Mouse (Mus musculus): ENCODE data around the gene Sult1a1. TPM values are rescaled to one million over a fixed set of nuclear protein-coding genes. Genes with fewer than 3 reads are reported as not detected.

Gene Sult1a1
- total RNA-seq (2021), result 1 to 10 TPM; 3.8 to 5.3 TPM
- long read RNA-seq, partial matches to known transcripts, result 0 of 4 reads
- long read RNA-seq, other reads (novel, unspliced or antisense), result 0 of 4 reads

GRCm38 (mm10) chr7:126676207-126676606 is at the start of gene Sult1a1:
Gene Sult1a1 (minus strand): TSS chr7:126676432.
- DNase-seq (ENCODE audit: low spot score in 2 of 2), result no peak

- DNase-seq (ENCODE audit: low spot score in 2 of 2), result no peak
Measured at GRCm38 (mm10) chr7:126725667-126726066, 49.4 kb upstream of the Sult1a1 start.

- no peak for DNase-seq (ENCODE audit: low spot score in 2 of 2)
Measured at GRCm38 (mm10) chr7:126725077-126725476, 48.8 kb upstream of the Sult1a1 start.

GRCm38 (mm10) chr7:126721635-126722034 is 45.4 kb upstream of the Sult1a1 start:
- no peak for DNase-seq (ENCODE audit: low spot score in 2 of 2)

- DNase-seq (ENCODE audit: low spot score in 2 of 2), result no peak
Measured at GRCm38 (mm10) chr7:126718787-126719337, 42.6 kb upstream of the Sult1a1 start.

- no peak for DNase-seq (ENCODE audit: low spot score in 2 of 2)
Measured at GRCm38 (mm10) chr7:126717566-126717965, 41.3 kb upstream of the Sult1a1 start.

GRCm38 (mm10) chr7:126715679-126716078 is 39.4 kb upstream of the Sult1a1 start:
- DNase-seq (ENCODE audit: low spot score in 2 of 2), result no peak

- DNase-seq (ENCODE audit: low spot score in 2 of 2), result no peak
Measured at GRCm38 (mm10) chr7:126711910-126712309, 35.7 kb upstream of the Sult1a1 start.

GRCm38 (mm10) chr7:126710266-126710665 is 34.0 kb upstream of the Sult1a1 start:
- no peak for DNase-seq (ENCODE audit: low spot score in 2 of 2)

- no peak for DNase-seq (ENCODE audit: low spot score in 2 of 2)
Measured at GRCm38 (mm10) chr7:126708175-126708952, 32.1 kb upstream of the Sult1a1 start.

GRCm38 (mm10) chr7:126707442-126708174 is 31.4 kb upstream of the Sult1a1 start, which contains the start of gene Coro1a:
Gene Coro1a (minus strand): TSS chr7:126707787.
- DNase-seq (ENCODE audit: low spot score in 2 of 2), result no peak

- DNase-seq (ENCODE audit: low spot score in 2 of 2), result peak; percentile 84 to 89
Measured at GRCm38 (mm10) chr7:126704121-126704980, 28.1 kb upstream of the Sult1a1 start.

- peak in 1 of 2 experiments; percentile 32 for DNase-seq (ENCODE audit: low spot score in 2 of 2)
Measured at GRCm38 (mm10) chr7:126703757-126704077, 27.5 kb upstream of the Sult1a1 start.

GRCm38 (mm10) chr7:126702861-126703756 is 26.9 kb upstream of the Sult1a1 start:
- peak in 1 of 2 experiments; percentile 24 for DNase-seq (ENCODE audit: low spot score in 2 of 2)

- DNase-seq (ENCODE audit: low spot score in 2 of 2), result peak in 1 of 2 experiments; percentile 9
Measured at GRCm38 (mm10) chr7:126702358-126702757, 26.1 kb upstream of the Sult1a1 start.

GRCm38 (mm10) chr7:126701559-126702357 is 25.5 kb upstream of the Sult1a1 start:
- DNase-seq (ENCODE audit: low spot score in 2 of 2), result peak in 1 of 2 experiments; percentile 11

GRCm38 (mm10) chr7:126701070-126701469 is 24.8 kb upstream of the Sult1a1 start:
- DNase-seq (ENCODE audit: low spot score in 2 of 2), result peak; percentile 95 to 96

GRCm38 (mm10) chr7:126700063-126701015 is 24.1 kb upstream of the Sult1a1 start:
- peak in 1 of 2 experiments; percentile 5 for DNase-seq (ENCODE audit: low spot score in 2 of 2)

Data from layer of hippocampus, postnatal 10 days (tissue).